8 mouse cellular contexts compared by ENCODE assay signal in the genomic region with DNA sequence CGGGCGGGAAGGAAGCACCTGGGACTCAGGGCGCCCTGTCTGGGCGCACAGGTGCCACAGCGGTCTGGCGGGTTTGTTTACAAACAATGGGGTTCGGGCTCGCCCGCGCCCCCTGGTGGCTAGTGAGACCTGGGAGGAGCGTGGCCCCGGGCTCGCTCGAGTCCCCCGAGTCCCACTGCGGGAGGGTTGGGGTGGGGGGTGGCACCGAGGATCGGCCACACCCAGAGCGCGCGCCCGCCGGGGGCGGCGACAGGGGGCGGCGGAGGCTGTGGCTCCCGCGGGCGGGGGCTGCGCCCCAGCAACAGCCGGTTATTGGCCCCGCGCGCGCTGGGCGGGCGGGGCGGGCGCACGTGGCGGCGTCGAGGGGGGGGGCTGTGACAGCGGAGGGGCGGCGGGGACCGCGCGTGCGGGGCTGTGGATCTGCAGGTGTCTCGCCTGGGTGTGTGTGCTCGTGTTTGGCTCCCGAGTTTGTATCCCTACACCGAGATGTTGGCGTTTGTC. TPM values are rescaled to one million over a fixed set of nuclear protein-coding genes. Genes with fewer than 3 reads are reported as not detected.
DNase-seq lines count a peak whose midpoint lies in the region; ATAC-seq and TF ChIP-seq lines count a peak whose summit lies in the region.

No protein-coding gene starts in this region.

- H3K9me3 ChIP-seq in forebrain, embryonic 15.5 days, result no peaks in the 10 kb centered on the region
- no peaks in the 10 kb centered on the region for H3K9me3 ChIP-seq in lung, embryonic 16.5 days (ENCODE audit: control insufficient read depth, low read length)

- TF ChIP-seq CTCF in layer of hippocampus, adult 2 months (conservative IDR thresholded peaks at IDR 0.05), result peak; percentile 82

- under 1% methylated on average over 50 of the region's 56 CpGs for WGBS in forebrain, embryonic 15.5 days
- WGBS in lung, embryonic 16.5 days, result under 1% methylated on average over 33 of the region's 56 CpGs

- H3K27ac ChIP-seq in forebrain, embryonic 15.5 days (replicated peaks), result peak overlapping the region; percentile 57
- peak overlapping the region; percentile 85 for H3K27ac ChIP-seq in layer of hippocampus, adult 2 months
- peak overlapping the region; percentile 55 for H3K27ac ChIP-seq in lung, embryonic 16.5 days (ENCODE audit: low read length)

- H3K4me1 ChIP-seq in forebrain, embryonic 15.5 days, result peaks cover 54% of the 10 kb centered on the region
- peaks cover 48% of the 10 kb centered on the region for H3K4me1 ChIP-seq in lung, embryonic 16.5 days (replicated peaks; ENCODE audit: control insufficient read depth, insufficient read depth, low read length)

- H3K36me3 ChIP-seq in forebrain, embryonic 15.5 days, result no peaks in the 10 kb centered on the region
- no peaks in the 10 kb centered on the region for H3K36me3 ChIP-seq in lung, embryonic 16.5 days (ENCODE audit: control insufficient read depth, insufficient read depth, low read length)

- H3K4me3 ChIP-seq in forebrain, embryonic 15.5 days, result peak overlapping the region; percentile 50
- peak overlapping the region; percentile 70 for H3K4me3 ChIP-seq in layer of hippocampus, adult 2 months
- H3K4me3 ChIP-seq in lung, embryonic 16.5 days (ENCODE audit: low read length), result peak overlapping the region; percentile 72

- peaks cover 11% of the 10 kb centered on the region for H3K27me3 ChIP-seq in forebrain, embryonic 15.5 days
- H3K27me3 ChIP-seq in lung, embryonic 16.5 days (ENCODE audit: control insufficient read depth, insufficient read depth, low read depth, low read length), result peaks cover 4% of the 10 kb centered on the region; the same call in 1 of the 2 replicates

- DNase-seq in MN1 (ENCODE audit: low spot score), result peak; percentile 89
- peak; percentile 88 for DNase-seq in cerebellum, adult 11-12 months
- peak; percentile 79 for DNase-seq in heart, postnatal 25 days (ENCODE audit: low spot score)
- peak; percentile 66 to 84 for DNase-seq in layer of hippocampus, adult 2 months (ENCODE audit: low spot score in 2 of 2)
- DNase-seq in ovary, adult 18-20 months (ENCODE audit: low spot score), result peak; percentile 56
- DNase-seq in thymus, postnatal 14 days, result peak; percentile 96

- peak overlapping the region; percentile 82 for H3K4me2 ChIP-seq in forebrain, embryonic 15.5 days (replicated peaks)
- peak overlapping the region; percentile 100 for H3K4me2 ChIP-seq in lung, embryonic 16.5 days (ENCODE audit: low read depth, low read length)

- ATAC-seq in forebrain, embryonic 15.5 days (replicated peaks), result peak; percentile 5; the same call in 1 of the 2 replicates
- peak; percentile 10 for ATAC-seq in lung, embryonic 16.5 days (ENCODE audit: low read depth)

- intact Hi-C loops in heart, postnatal 25 days (cut with DNase I), result loop anchor here (2.0 kb wide), 1 partner anchor 13 kb away; no protein-coding TSS in a partner anchor

- peak overlapping the region; percentile 46 for H3K9ac ChIP-seq in forebrain, embryonic 15.5 days (replicated peaks)
- peak overlapping the region; percentile 71 for H3K9ac ChIP-seq in lung, embryonic 16.5 days (ENCODE audit: low read length)

RNA-seq across cellular contexts. Expression of a gene that starts 1.9 kb away (rescaled TPM):
- 16.7 and 18.5 TPM in 2 replicates for polyA plus RNA-seq in forebrain, embryonic 15.5 days (2015; fragmentation: Nextera tagmentation; extraction: Ambion mirVana)
- total RNA-seq in heart, postnatal 25 days (2021), result 1 to 10 TPM; 3.7 to 4.7 TPM
- total RNA-seq in layer of hippocampus, adult 2 months (2021), result 10 to 100 TPM; 12.5 to 14.9 TPM
- 12.4 and 14.3 TPM in 2 replicates for polyA plus RNA-seq in lung, embryonic 16.5 days (2015; fragmentation: Nextera tagmentation; extraction: Ambion mirVana)

RNA-seq across cellular contexts. Expression of a gene that starts 23.5 kb away (rescaled TPM):
- 31.1 and 35.5 TPM in 2 replicates for polyA plus RNA-seq in forebrain, embryonic 15.5 days (2015; fragmentation: Nextera tagmentation; extraction: Ambion mirVana)
- total RNA-seq in heart, postnatal 25 days (2021), result 10 to 100 TPM; 30.7 to 35.3 TPM
- total RNA-seq in layer of hippocampus, adult 2 months (2021), result 10 to 100 TPM; 79.7 to 81.0 TPM
- polyA plus RNA-seq in lung, embryonic 16.5 days (2015; fragmentation: Nextera tagmentation; extraction: Ambion mirVana), result 20.1 and 25.9 TPM in 2 replicates

RNA-seq across cellular contexts. Expression of a gene that starts 36.7 kb away (rescaled TPM):
- polyA plus RNA-seq in forebrain, embryonic 15.5 days (2015; fragmentation: Nextera tagmentation; extraction: Ambion mirVana), result 27.0 and 27.5 TPM in 2 replicates
- total RNA-seq in heart, postnatal 25 days (2021), result 10 to 100 TPM; 13.7 to 15.0 TPM
- total RNA-seq in layer of hippocampus, adult 2 months (2021), result 10 to 100 TPM; 32.0 to 35.5 TPM
- polyA plus RNA-seq in lung, embryonic 16.5 days (2015; fragmentation: Nextera tagmentation; extraction: Ambion mirVana), result 12.1 and 12.3 TPM in 2 replicates

RNA-seq across cellular contexts. Expression of a gene that starts 50.7 kb away (rescaled TPM):
- polyA plus RNA-seq in forebrain, embryonic 15.5 days (2015; fragmentation: Nextera tagmentation; extraction: Ambion mirVana), result 1.1 and 1.3 TPM in 2 replicates
- total RNA-seq in heart, postnatal 25 days (2021), result 1 to 10 TPM; 5.1 to 6.5 TPM
- 1 to 10 TPM in 1 of 2 experiments, under 1 TPM in 1; 0.90 to 2.6 TPM for total RNA-seq in layer of hippocampus, adult 2 months (2021)
- polyA plus RNA-seq in lung, embryonic 16.5 days (2015; fragmentation: Nextera tagmentation; extraction: Ambion mirVana), result 3.4 and 3.6 TPM in 2 replicates

Comparison
In these comparisons a context has a peak if more than half of its experiments do, and no peak if none do; other contexts are left out.
1. Peak in every context shown above with its lines: DNase-seq, ATAC-seq, H3K4me3 ChIP-seq and H3K27ac ChIP-seq.